Mouse (Mus musculus) urinary bladder, postnatal 0 days (tissue): ENCODE measurements around the gene Slc25a43. TPM values are rescaled to one million over a fixed set of nuclear protein-coding genes. Genes with fewer than 3 reads are reported as not detected.

Experiments used
- polyA plus RNA-seq: library from polyadenylated mRNA; unstranded; fragments of >200 nt; fragmentation: Nextera tagmentation; extraction: Ambion mirVana; gene quantifications from 2 replicates; pipeline ENCODE4 v1.2.1, GENCODE M21; 2015

Gene Slc25a43
- polyA plus RNA-seq: 3.0 and 4.6 TPM in 2 replicates

DNA sequence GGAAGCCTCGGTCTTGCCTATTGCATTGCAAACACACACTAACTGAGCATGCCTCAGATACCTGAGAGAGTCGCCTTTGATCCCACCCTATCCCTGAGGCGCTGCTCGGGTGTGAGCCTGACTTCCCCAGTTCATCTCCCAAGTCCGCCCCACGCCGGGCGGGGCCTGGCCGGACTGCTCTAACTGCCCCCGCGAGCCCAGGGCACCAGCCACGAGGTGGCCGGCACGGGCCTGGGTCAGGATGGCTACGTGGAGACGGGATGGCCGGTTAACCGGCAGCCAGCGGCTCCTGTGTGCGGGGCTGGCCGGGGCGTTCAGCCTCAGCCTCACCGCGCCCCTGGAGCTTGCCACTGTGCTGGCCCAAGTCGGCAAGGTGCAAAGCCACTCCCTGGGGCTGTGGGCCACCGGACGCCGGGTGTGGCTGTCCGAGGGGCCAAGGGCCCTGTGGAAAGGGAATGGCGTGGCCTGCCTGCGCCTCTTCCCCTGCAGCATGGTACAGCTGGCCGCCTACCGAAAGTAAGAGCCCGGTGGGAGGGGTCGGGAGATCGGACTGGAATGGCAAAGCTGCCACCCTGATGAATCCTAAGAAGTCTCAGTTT lies at the start of gene Slc25a43:
Gene Slc25a43 (plus strand): TSS at position 157 of the 599 bp plus-strand sequence.

DNA sequence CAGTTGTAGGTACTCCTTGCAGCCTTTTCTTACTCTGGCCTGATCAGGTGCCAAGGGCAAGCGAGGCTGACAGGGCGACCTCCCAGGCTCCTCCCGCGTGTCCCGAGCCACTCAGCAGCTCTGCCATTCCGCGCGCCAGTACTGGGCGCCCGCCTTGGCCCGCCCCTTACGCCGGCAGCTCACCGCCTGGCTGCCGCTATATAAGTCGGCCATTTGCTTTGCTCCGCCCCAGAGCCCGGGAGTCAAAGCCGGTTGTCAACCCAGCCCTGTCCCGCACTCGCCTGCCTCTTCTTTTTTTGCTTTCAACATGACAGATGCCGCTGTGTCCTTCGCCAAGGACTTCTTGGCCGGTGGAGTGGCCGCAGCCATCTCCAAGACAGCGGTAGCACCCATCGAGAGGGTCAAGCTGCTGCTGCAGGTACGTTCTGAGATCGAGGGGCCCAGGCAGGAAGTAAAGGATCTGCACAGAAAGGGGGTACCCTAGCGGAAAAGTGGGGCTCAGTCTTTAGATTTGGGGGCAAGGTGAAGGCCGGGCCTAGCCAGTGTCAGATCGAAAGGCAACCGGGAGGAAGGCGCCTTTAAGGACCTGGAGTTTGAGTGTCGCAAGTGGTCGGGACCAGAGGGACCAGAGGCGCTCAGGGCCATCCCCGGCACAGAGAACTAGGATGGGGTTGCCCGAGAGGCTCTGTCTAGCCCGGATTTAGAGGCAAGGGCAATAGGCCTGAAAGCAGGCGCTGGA lies 52.1 kb downstream of the Slc25a43 start, which contains the start of gene Slc25a5:
Gene Slc25a5 (plus strand): TSS at position 228 of the 739 bp plus-strand sequence.

Other genes starting within 250 kb of the Slc25a43 start
- gene Pgrmc1, start 145.5 kb upstream of the Slc25a43 start, polyA plus RNA-seq: 385 and 424 TPM in 2 replicates
- 2.8 and 3.1 TPM in 2 replicates for gene Akap17b, start 98.3 kb upstream of the Slc25a43 start, polyA plus RNA-seq
- 536 and 563 TPM in 2 replicates for gene Slc25a5, start 52.0 kb downstream of the Slc25a43 start, polyA plus RNA-seq
- 148 and 150 TPM in 2 replicates for gene Ube2a, start 130.2 kb downstream of the Slc25a43 start, polyA plus RNA-seq
- 14.6 and 18.1 TPM in 2 replicates for gene C330007P06Rik, start 130.5 kb downstream of the Slc25a43 start, polyA plus RNA-seq
- 0.67 and 0.70 TPM in 2 replicates for gene Nkrf, start 159.2 kb downstream of the Slc25a43 start, polyA plus RNA-seq
- 7.7 and 8.8 TPM in 2 replicates for gene Sept6, start 248.1 kb downstream of the Slc25a43 start, polyA plus RNA-seq